Mouse (Mus musculus) kidney, embryonic 14.5 days (tissue): ENCODE data around the gene Zranb1. TPM values are rescaled to one million over a fixed set of nuclear protein-coding genes. Genes with fewer than 3 reads are reported as not detected.

ENCODE experiments used
- ATAC-seq: fragments of 200-750 bp; cut with Nextera tagmentation; 2 replicates; pipeline ENCODE4 v1.8.0; 2017; ENCODE audit warnings: moderate number of reproducible peaks, mild to moderate bottlenecking, moderate TSS enrichment, moderate library complexity; ENCODE audit not compliant: low FRiP score, low TSS enrichment
- H3K27ac ChIP-seq: fragments of 300-500 bp; sonication (generic); 2 replicates; pipeline ENCODE4 v1.5.1; 2014; ENCODE audit warnings: low read depth, mild to moderate bottlenecking, low read length, moderate library complexity, mixed read lengths
- H3K27me3 ChIP-seq: fragments of 300-500 bp; sonication (generic); 2 replicates; pipeline ENCODE4 v1.6.1; 2014; ENCODE audit warnings: mild to moderate bottlenecking, low read length; ENCODE audit not compliant: control insufficient read depth, insufficient read depth
- H3K36me3 ChIP-seq: fragments of 300-500 bp; sonication (generic); 2 replicates; pipeline ENCODE4 v1.6.1; 2014; ENCODE audit warnings: low read length, mixed read lengths; ENCODE audit not compliant: control insufficient read depth, insufficient read depth
- H3K4me1 ChIP-seq: fragments of 300-500 bp; sonication (generic); 2 replicates; pipeline ENCODE4 v1.6.1; 2014; ENCODE audit warnings: low read length, mixed read lengths; ENCODE audit not compliant: control insufficient read depth, insufficient read depth
- H3K4me2 ChIP-seq: fragments of 300-500 bp; sonication (generic); replicated peaks from 2 replicates; pipeline ENCODE4 v1.6.1; 2014; ENCODE audit warnings: low read depth, mild to moderate bottlenecking, low read length
- H3K4me3 ChIP-seq: fragments of 300-500 bp; sonication (generic); 2 replicates; pipeline ENCODE4 v1.5.1; 2014; ENCODE audit warnings: mild to moderate bottlenecking, low read length
- H3K9ac ChIP-seq: fragments of 300-500 bp; sonication (generic); 2 replicates; pipeline ENCODE4 v1.6.1; 2014; ENCODE audit warnings: low read depth, mild to moderate bottlenecking, low read length, moderate library complexity
- H3K9me3 ChIP-seq: fragments of 300-500 bp; sonication (generic); 2 replicates; pipeline ENCODE4 v1.6.1; 2016; ENCODE audit warnings: low read length; ENCODE audit not compliant: control insufficient read depth
- WGBS: fragments of 180-500 bp; shearing (Covaris S2); extraction: QIAGEN DNeasy Blood & Tissue Kit; methylation state at CpG from one replicate; pipeline ENCODE4 v1.1.7; 2014; 5-methylcytosine and 5-hydroxymethylcytosine counted together
- polyA plus RNA-seq: library from polyadenylated mRNA; unstranded; fragments of >200 nt; fragmentation: Nextera tagmentation; extraction: Ambion mirVana; gene quantifications from 2 replicates; pipeline ENCODE4 v1.2.1, GENCODE M21; 2014

The Zranb1 gene
- polyA plus RNA-seq, 1 experiment from 2014 or later: 18.0 TPM

- H3K9me3 ChIP-seq: no peaks in the 10 kb centered on the region
- no peak overlapping the region for H3K4me3 ChIP-seq
- no peak overlapping the region for H3K4me2 ChIP-seq
- no peaks in the 10 kb centered on the region for H3K36me3 ChIP-seq
- H3K9ac ChIP-seq: no peak overlapping the region
- ATAC-seq: no peak
- 67% methylated on average over 2 of the region's 2 CpGs for WGBS
- H3K27me3 ChIP-seq: no peaks in the 10 kb centered on the region
- no peaks in the 10 kb centered on the region for H3K4me1 ChIP-seq
- no peak overlapping the region for H3K27ac ChIP-seq
These were observed 30.0 kb upstream of the Zranb1 start for GRCm38 (mm10) chr7:132900826-132901531.

GRCm38 (mm10) chr7:132903796-132904195 lies 27.1 kb upstream of the Zranb1 start:
- no peaks in the 10 kb centered on the region for H3K27me3 ChIP-seq
- no peak for ATAC-seq
- H3K27ac ChIP-seq: no peak overlapping the region
- no peak overlapping the region for H3K9ac ChIP-seq
- H3K9me3 ChIP-seq: no peaks in the 10 kb centered on the region
- 75% methylated on average over 3 of the region's 3 CpGs for WGBS
- H3K4me3 ChIP-seq: no peak overlapping the region
- H3K36me3 ChIP-seq: no peaks in the 10 kb centered on the region
- H3K4me2 ChIP-seq: no peak overlapping the region
- H3K4me1 ChIP-seq: no peaks in the 10 kb centered on the region

- Histone ChIP-seq H3K27me3 (no peaks in the 10 kb centered on the region), H3K9ac (no peak overlapping the region), H3K4me2 (no peak overlapping the region), H3K9me3 (no peaks in the 10 kb centered on the region), H3K27ac (no peak overlapping the region), H3K4me1 (no peaks in the 10 kb centered on the region), H3K36me3 (no peaks in the 10 kb centered on the region), H3K4me3 (no peak overlapping the region)
- WGBS: 54% methylated on average over 3 of the region's 3 CpGs
- ATAC-seq: no peak
These were observed 9.0 kb upstream of the Zranb1 start for GRCm38 (mm10) chr7:132921971-132922370.

- WGBS: 79% methylated on average over 2 of the region's 2 CpGs
- Histone ChIP-seq H3K4me3 (no peak overlapping the region), H3K9ac (no peak overlapping the region), H3K27me3 (no peaks in the 10 kb centered on the region), H3K4me1 (no peaks in the 10 kb centered on the region), H3K27ac (no peak overlapping the region), H3K36me3 (no peaks in the 10 kb centered on the region), H3K4me2 (no peak overlapping the region), H3K9me3 (no peaks in the 10 kb centered on the region)
- ATAC-seq: no peak
These were observed 5.7 kb upstream of the Zranb1 start for GRCm38 (mm10) chr7:132925227-132925626.

GRCm38 (mm10) chr7:132927201-132927600 lies 3.7 kb upstream of the Zranb1 start:
- Histone ChIP-seq H3K9ac (no peak overlapping the region), H3K4me2 (no peak overlapping the region), H3K36me3 (no peaks in the 10 kb centered on the region), H3K27me3 (no peaks in the 10 kb centered on the region), H3K9me3 (no peaks in the 10 kb centered on the region), H3K27ac (no peak overlapping the region), H3K4me3 (no peak overlapping the region), H3K4me1 (no peaks in the 10 kb centered on the region; the same call in 1 of the 2 replicates)
- no peak for ATAC-seq
- 62% methylated on average over 3 of the region's 3 CpGs for WGBS

GRCm38 (mm10) chr7:132930055-132930454 lies 887 bp upstream of the Zranb1 start:
- Histone ChIP-seq H3K4me2 (peak overlapping the region; percentile 64), H3K27ac (no peak overlapping the region), H3K9ac (peak overlapping the region; percentile 99; the same call in 1 of the 2 replicates), H3K4me1 (peaks cover 7% of the 10 kb centered on the region), H3K9me3 (no peaks in the 10 kb centered on the region), H3K4me3 (peak overlapping the region; percentile 95), H3K36me3 (no peaks in the 10 kb centered on the region), H3K27me3 (no peaks in the 10 kb centered on the region)
- no peak for ATAC-seq
- 90% methylated on average over 5 of the region's 5 CpGs for WGBS

- Histone ChIP-seq H3K4me1 (peaks cover 7% of the 10 kb centered on the region), H3K36me3 (no peaks in the 10 kb centered on the region), H3K9ac (peak overlapping the region; percentile 99), H3K27me3 (no peaks in the 10 kb centered on the region), H3K27ac (peak overlapping the region; percentile 95), H3K9me3 (no peaks in the 10 kb centered on the region), H3K4me2 (peak overlapping the region; percentile 74), H3K4me3 (peak overlapping the region; percentile 95)
- WGBS: under 1% methylated on average over 47 of the region's 55 CpGs
- peak; percentile 53; the same call in 1 of the 2 replicates for ATAC-seq
These were observed 814 bp downstream of the Zranb1 start for GRCm38 (mm10) chr7:132931560-132932351.

GRCm38 (mm10) chr7:132933331-132933730 lies 2.4 kb downstream of the Zranb1 start:
- Histone ChIP-seq H3K4me3 (no peak overlapping the region), H3K36me3 (no peaks in the 10 kb centered on the region), H3K27ac (no peak overlapping the region), H3K9ac (no peak overlapping the region), H3K4me1 (peaks cover 7% of the 10 kb centered on the region), H3K9me3 (no peaks in the 10 kb centered on the region), H3K4me2 (no peak overlapping the region), H3K27me3 (no peaks in the 10 kb centered on the region)
- ATAC-seq: no peak
- 82% methylated on average over 1 of the region's 1 CpGs for WGBS

GRCm38 (mm10) chr7:132934743-132935142 lies 3.8 kb downstream of the Zranb1 start:
- no peak overlapping the region for H3K27ac ChIP-seq
- H3K36me3 ChIP-seq: no peaks in the 10 kb centered on the region
- no peak overlapping the region for H3K4me3 ChIP-seq
- peaks cover 7% of the 10 kb centered on the region for H3K4me1 ChIP-seq
- no peak for ATAC-seq
- no peak overlapping the region for H3K9ac ChIP-seq
- H3K4me2 ChIP-seq: no peak overlapping the region
- H3K27me3 ChIP-seq: no peaks in the 10 kb centered on the region
- H3K9me3 ChIP-seq: no peaks in the 10 kb centered on the region
